Mouse (Mus musculus): ENCODE results near the gene Tmem82.

DNA sequence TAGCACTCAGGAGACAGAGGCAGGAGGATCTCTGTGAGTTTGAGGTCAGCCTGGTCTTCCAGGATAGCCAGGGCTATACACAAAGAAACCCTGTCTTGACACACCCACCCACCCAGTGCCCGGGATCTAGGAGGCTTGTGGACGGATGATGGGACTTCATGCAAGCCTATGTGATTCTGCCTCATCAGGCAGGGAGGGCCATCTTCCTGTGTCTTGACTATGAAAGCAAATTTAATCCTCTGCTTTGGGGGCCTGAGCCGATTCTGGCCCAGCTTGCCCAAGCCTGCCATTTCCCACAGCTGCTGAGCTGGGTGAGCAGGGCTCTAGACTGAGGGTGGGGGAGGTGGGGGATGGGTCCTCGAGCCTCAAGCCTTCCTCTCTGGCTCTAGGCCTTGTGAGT, 14.5 kb downstream of the Tmem82 start:
- TF ChIP-seq CTCF (IDR thresholded peaks at IDR 0.05; ENCODE audit: borderline replicate concordance, control insufficient read depth, extremely low read depth, insufficient read depth, low read length, poor library complexity) (no peak), POLR2A (IDR thresholded peaks at IDR 0.05; ENCODE audit: control insufficient read depth, extremely low read depth, insufficient read depth, low read length, poor library complexity) (no peak)

Measured in thymus, adult 2 months (tissue).